Mouse (Mus musculus) liver, adult 2 months (tissue): Measurements from ENCODE around the gene Cpeb3. TPM values are rescaled to one million over a fixed set of nuclear protein-coding genes. Genes with fewer than 3 reads are reported as not detected.
A peak's percentile ranks its signal among the peaks of the same experiment; 100 is the strongest.
"Not testable (repeated sequence)": the region's sequence is repeated elsewhere in the genome, so short reads cannot be mapped to it uniquely, and the experiment has no call there.

Source experiments
- DNase-seq: peaks from one replicate; pipeline ENCODE4 v3.0.0-alpha.2; 2011; ENCODE audit warnings: low read depth, low spot score; ENCODE audit errors: extremely low read depth
- H3K27ac ChIP-seq: fragments of 200-500 bp; replicated peaks from 2 replicates; pipeline ENCODE4 v1.5.1; 2012; ENCODE audit warnings: low read depth, mild to moderate bottlenecking, control low read depth, inconsistent platforms, low read length; ENCODE audit not compliant: insufficient read depth
- H3K27me3 ChIP-seq: fragments of 200-500 bp; 2 replicates; pipeline ENCODE4 v1.6.1; 2012; ENCODE audit warnings: mild to moderate bottlenecking, moderate library complexity, low read length, inconsistent platforms; ENCODE audit not compliant: control insufficient read depth, insufficient read depth
- H3K36me3 ChIP-seq: fragments of 200-500 bp; 2 replicates; pipeline ENCODE4 v1.6.1; 2012; ENCODE audit warnings: low read length, inconsistent platforms; ENCODE audit not compliant: control insufficient read depth, insufficient read depth
- H3K4me1 ChIP-seq: fragments of 200-500 bp; 2 replicates; pipeline ENCODE4 v1.6.1; 2011; ENCODE audit warnings: low read length; ENCODE audit not compliant: control insufficient read depth, insufficient read depth
- H3K4me3 ChIP-seq: fragments of 200-500 bp; 2 replicates; pipeline ENCODE4 v1.5.1; 2011; ENCODE audit warnings: low read depth, mild to moderate bottlenecking, control low read depth, low read length, moderate library complexity; ENCODE audit not compliant: insufficient read depth
- H3K79me2 ChIP-seq: fragments of 200-500 bp; 2 replicates; pipeline ENCODE4 v1.6.1; 2012; ENCODE audit warnings: inconsistent platforms, mild to moderate bottlenecking, low read length, moderate library complexity; ENCODE audit not compliant: control insufficient read depth, insufficient read depth
- H3K9ac ChIP-seq: fragments of 200-500 bp; 2 replicates; pipeline ENCODE4 v1.6.1; 2012; ENCODE audit warnings: low read depth, mild to moderate bottlenecking, control low read depth, inconsistent platforms, low read length
- CTCF ChIP-seq: fragments of 200-500 bp; IDR thresholded peaks from 2 replicates; pipeline ENCODE4 v1.5.1; 2011; ENCODE audit warnings: low read depth, low read length, control low read depth
- POLR2A ChIP-seq: fragments of 200-500 bp; IDR thresholded peaks from 2 replicates; pipeline ENCODE4 v1.6.1; 2011; ENCODE audit warnings: low read length, control low read depth; ENCODE audit not compliant: insufficient read depth; ENCODE audit errors: extremely low read depth
- WGBS: fragments of 180-500 bp; shearing (Covaris S2); methylation state at CpG from one replicate; pipeline ENCODE4 v1.1.7; 2018; 5-methylcytosine and 5-hydroxymethylcytosine counted together
- polyA plus RNA-seq: library from polyadenylated mRNA; depleted of rRNA; stranded (reverse); fragments of >200 nt; gene quantifications from 2 replicates; pipeline ENCODE4 v1.2.3, GENCODE M21; 2012
- total RNA-seq: library from RNA; depleted of rRNA; stranded (reverse); fragments of >200 nt; gene quantifications from 2 replicates; pipeline ENCODE4 v1.2.3, GENCODE M21; 2014

The Cpeb3 gene
- total and polyA plus RNA-seq, 2 experiments = 4.3 to 6.4 TPM

GRCm38 (mm10) chr19:37210457-37210856, 2.1 kb upstream of the Cpeb3 start:
- H3K36me3 ChIP-seq = peaks cover 18% of the 10 kb centered on the region
- no peaks in the 10 kb centered on the region for H3K27me3 ChIP-seq
- no peak overlapping the region for H3K9ac ChIP-seq
- H3K27ac ChIP-seq = no peak overlapping the region
- TF ChIP-seq POLR2A (no peak), CTCF (no peak)
- H3K4me1 ChIP-seq = peaks cover 14% of the 10 kb centered on the region
- peaks cover 19% of the 10 kb centered on the region; the same call in 1 of the 2 replicates for H3K79me2 ChIP-seq
- H3K4me3 ChIP-seq = no peak overlapping the region
- WGBS = 92% methylated on average over 4 of the region's 4 CpGs
- DNase-seq = no peak

- Histone ChIP-seq H3K27me3 (no peaks in the 10 kb centered on the region), H3K36me3 (peaks cover 18% of the 10 kb centered on the region), H3K9ac (peak overlapping the region; percentile 51), H3K79me2 (peaks cover 18% of the 10 kb centered on the region; the same call in 1 of the 2 replicates), H3K4me1 (peaks cover 14% of the 10 kb centered on the region), H3K4me3 (peak overlapping the region; percentile 41), H3K27ac (peak overlapping the region; percentile 72)
- TF ChIP-seq POLR2A = no peak
- TF ChIP-seq CTCF = 0 out of 2 replicates have a peak, but pooled peaks have one; percentile 11
- peak; percentile 96 for DNase-seq
- WGBS = 29% methylated on average over 8 of the region's 8 CpGs
These were observed 1.2 kb upstream of the Cpeb3 start for GRCm38 (mm10) chr19:37209467-37210128.

- Histone ChIP-seq H3K27ac (peak overlapping the region; percentile 99), H3K27me3 (no peaks in the 10 kb centered on the region), H3K9ac (peak overlapping the region; percentile 46), H3K36me3 (peaks cover 18% of the 10 kb centered on the region), H3K4me1 (peaks cover 14% of the 10 kb centered on the region), H3K79me2 (peaks cover 20% of the 10 kb centered on the region; the same call in 1 of the 2 replicates), H3K4me3 (peak overlapping the region; percentile 92)
- peak; percentile 87 for DNase-seq
- TF ChIP-seq POLR2A (no peak), CTCF (no peak)
- WGBS = 6% methylated on average over 7 of the region's 7 CpGs
These were observed 585 bp upstream of the Cpeb3 start for GRCm38 (mm10) chr19:37208986-37209385.

- H3K79me2 ChIP-seq = peaks cover 20% of the 10 kb centered on the region; the same call in 1 of the 2 replicates
- peak; percentile 74 for DNase-seq
- peaks cover 16% of the 10 kb centered on the region for H3K36me3 ChIP-seq
- under 1% methylated on average over 92 of the region's 94 CpGs for WGBS
- H3K4me3 ChIP-seq = peak within 1 kb of the TSS; percentile 92
- peaks cover 11% of the 10 kb centered on the region for H3K4me1 ChIP-seq
- H3K9ac ChIP-seq = peak within 1 kb of the TSS; percentile 96
- peak within 1 kb of the TSS; percentile 99 for H3K27ac ChIP-seq
- no peaks in the 10 kb centered on the region for H3K27me3 ChIP-seq
- TF ChIP-seq POLR2A = peak; percentile 45; the same call in 1 of the 2 replicates
- peak; percentile 18; the same call in 1 of the 2 replicates for TF ChIP-seq CTCF
These were observed 862 bp downstream of the Cpeb3 start, which contains the start of gene March5 for GRCm38 (mm10) chr19:37207303-37208175. TSS of gene March5 (plus strand) at chr19:37207543.

- Histone ChIP-seq H3K4me1 (peaks cover 11% of the 10 kb centered on the region), H3K36me3 (peaks cover 13% of the 10 kb centered on the region; the same call in 1 of the 2 replicates), H3K79me2 (peaks cover 20% of the 10 kb centered on the region; the same call in 1 of the 2 replicates), H3K4me3 (peak overlapping the region; percentile 92), H3K27ac (peak overlapping the region; percentile 99), H3K9ac (peak overlapping the region; percentile 96), H3K27me3 (no peaks in the 10 kb centered on the region)
- TF ChIP-seq CTCF (no peak), POLR2A (no peak)
- WGBS = under 1% methylated on average over 47 of the region's 47 CpGs
- DNase-seq = peak; percentile 73
These were observed 1.6 kb downstream of the Cpeb3 start for GRCm38 (mm10) chr19:37206641-37207302.

GRCm38 (mm10) chr19:37205155-37205554, 3.2 kb downstream of the Cpeb3 start:
- H3K4me1 ChIP-seq, H3K4me3 ChIP-seq, H3K27me3 ChIP-seq, H3K27ac ChIP-seq, DNase-seq, H3K36me3 ChIP-seq, H3K9ac ChIP-seq: not testable (repeated sequence)
- peaks cover 18% of the 10 kb centered on the region; the same call in 1 of the 2 replicates for H3K79me2 ChIP-seq
